12 mouse cellular contexts compared by ENCODE assay signal in genomic region chr10:46012599-46012998, GRCm38 (mm10).
DNase-seq lines count a peak whose midpoint lies in the region; TF ChIP-seq lines count a peak whose summit lies in the region.
"Had no signal": no experiment of that assay in that cellular context is flagged by ENCODE, and none has a peak within 500 bp of the region (broad histone marks: within the 10 kb centered on the region; RNA-seq: fewer than 3 reads in every experiment).

No protein-coding gene starts in this region.

- no peak for DNase-seq in layer of hippocampus, adult 2 months (ENCODE audit: low spot score in 2 of 2)
- no peak for DNase-seq in layer of hippocampus, adult 8-10 months (ENCODE audit: low spot score in 2 of 2)
- DNase-seq in 3T3-L1 (ENCODE audit: low read depth, low spot score): peak; percentile 6
- DNase-seq in A20 (ENCODE audit: low read depth, low spot score): peak; percentile 8
- DNase-seq in MN1 (ENCODE audit: low spot score): peak; percentile 61
- DNase-seq in urinary bladder, postnatal 14 days (ENCODE audit: low spot score): no peak
- DNase-seq in gastrocnemius, adult 2 months: no peak
- DNase-seq: heart, adult 11 months had no signal

- intact Hi-C loops in gastrocnemius, adult 2 months (cut with DNase I): no loop called here

- TF ChIP-seq CTCF in layer of hippocampus, adult 2 months (conservative IDR thresholded peaks at IDR 0.05): no peak
- no peak for TF ChIP-seq CTCF in gastrocnemius, adult 2 months (IDR thresholded peaks at IDR 0.05)

- H3K4me3 ChIP-seq in layer of hippocampus, adult 2 months: no peak overlapping the region; the same call in 1 of the 2 replicates
- no peak overlapping the region for H3K4me3 ChIP-seq in gastrocnemius, adult 2 months
- H3K4me3 ChIP-seq: embryonic facial prominence, embryonic 12.5 days; embryonic facial prominence, embryonic 15.5 days; hindbrain, embryonic 13.5 days; intestine, embryonic 15.5 days had no signal

- H3K27ac ChIP-seq in layer of hippocampus, adult 2 months: peak overlapping the region; percentile 57; the same call in 1 of the 2 replicates
- H3K27ac ChIP-seq in gastrocnemius, adult 2 months: no peak overlapping the region
- H3K27ac ChIP-seq: embryonic facial prominence, embryonic 12.5 days; embryonic facial prominence, embryonic 15.5 days; hindbrain, embryonic 13.5 days; intestine, embryonic 15.5 days had no signal

Comparison
In these comparisons a context has a peak if more than half of its experiments do, and no peak if none do; other contexts are left out.
1. DNase-seq: peak in 3T3-L1 (single experiment), A20 (single experiment) and MN1 (single experiment); none in layer of hippocampus, adult 2 months (0 of 2), layer of hippocampus, adult 8-10 months (0 of 2), urinary bladder, postnatal 14 days (single experiment) and gastrocnemius, adult 2 months (single experiment).